Mouse (Mus musculus) forebrain, embryonic 10.5 days (tissue): Measurements from ENCODE around the gene Ppp2r1b. TPM values are rescaled to one million over a fixed set of nuclear protein-coding genes. Genes with fewer than 3 reads are reported as not detected.

ENCODE experiments used
- DNase-seq: peaks from one replicate; pipeline ENCODE4 v3.0.0-alpha.2; 2017; ENCODE audit warnings: low spot score; ENCODE audit errors: extremely low spot score
- H3K27ac ChIP-seq: fragments of 300-500 bp; sonication (generic); 2 replicates; pipeline ENCODE4 v1.5.1; 2016; ENCODE audit warnings: mild to moderate bottlenecking
- H3K27me3 ChIP-seq: fragments of 300-500 bp; sonication (generic); 2 replicates; pipeline ENCODE4 v1.6.1; 2016; ENCODE audit warnings: mild to moderate bottlenecking; ENCODE audit not compliant: poor library complexity, severe bottlenecking
- H3K36me3 ChIP-seq: fragments of 300-500 bp; sonication (generic); replicated peaks from 2 replicates; pipeline ENCODE4 v1.6.1; 2016; ENCODE audit warnings: mild to moderate bottlenecking, moderate library complexity
- H3K4me1 ChIP-seq: fragments of 300-500 bp; sonication (generic); 2 replicates; pipeline ENCODE4 v1.6.1; 2016
- H3K4me3 ChIP-seq: fragments of 300-500 bp; sonication (generic); 2 replicates; pipeline ENCODE4 v1.5.1; 2016; ENCODE audit warnings: mild to moderate bottlenecking, moderate library complexity
- H3K9me3 ChIP-seq: fragments of 300-500 bp; sonication (generic); 2 replicates; pipeline ENCODE4 v1.6.1; 2016; ENCODE audit warnings: mild to moderate bottlenecking, moderate library complexity
- WGBS: fragments of 180-500 bp; shearing (Covaris S2); methylation state at CpG from one replicate; pipeline ENCODE4 v1.1.7; 2016; 5-methylcytosine and 5-hydroxymethylcytosine counted together
- polyA plus RNA-seq: library from polyadenylated mRNA; unstranded; fragments of >200 nt; fragmentation: Nextera tagmentation; extraction: Ambion mirVana; gene quantifications from 2 replicates; pipeline ENCODE4 v1.2.1, GENCODE M21; 2016

Ppp2r1b gene
- polyA plus RNA-seq, 1 experiment from 2014 or later, result 170 TPM

DNA sequence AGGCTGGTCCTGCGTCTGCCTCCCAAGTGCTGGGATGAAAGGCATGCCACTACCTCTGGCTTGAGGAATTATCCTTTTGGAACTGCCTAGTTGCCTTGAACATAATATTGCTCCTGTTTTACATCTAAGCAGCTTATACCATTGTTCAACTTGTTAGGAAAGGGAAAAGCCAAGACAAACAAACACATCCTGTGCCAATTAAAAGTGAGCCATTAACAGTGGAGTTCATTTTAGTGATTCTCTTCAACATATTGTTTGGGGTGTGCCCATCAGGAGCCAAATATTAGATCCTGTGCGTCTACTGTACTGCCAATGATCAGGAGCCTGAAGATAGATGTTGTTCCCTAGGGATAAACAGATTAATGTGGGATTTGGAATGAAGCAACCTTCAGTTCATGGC, 37.1 kb downstream of the Ppp2r1b start:
- no peak overlapping the region for H3K4me3 ChIP-seq
- DNase-seq, result no peak
- no peaks in the 10 kb centered on the region for H3K9me3 ChIP-seq
- H3K4me1 ChIP-seq, result peaks cover 4% of the 10 kb centered on the region
- no peaks in the 10 kb centered on the region for H3K27me3 ChIP-seq
- peaks cover 92% of the 10 kb centered on the region for H3K36me3 ChIP-seq
- no peak overlapping the region for H3K27ac ChIP-seq
- 89% methylated on average over 2 of the region's 2 CpGs for WGBS

GRCm38 (mm10) chr9:50884093-50884492, 39.0 kb downstream of the Ppp2r1b start:
- no peak overlapping the region for H3K27ac ChIP-seq
- no peaks in the 10 kb centered on the region for H3K9me3 ChIP-seq
- no peak for DNase-seq
- peaks cover 22% of the 10 kb centered on the region for H3K4me1 ChIP-seq
- no peaks in the 10 kb centered on the region for H3K27me3 ChIP-seq
- H3K4me3 ChIP-seq, result no peak overlapping the region
- WGBS, result 89% methylated on average over 8 of the region's 8 CpGs
- H3K36me3 ChIP-seq, result peaks cover 83% of the 10 kb centered on the region

- H3K27me3 ChIP-seq, result no peaks in the 10 kb centered on the region
- no peak overlapping the region for H3K4me3 ChIP-seq
- H3K4me1 ChIP-seq, result peaks cover 23% of the 10 kb centered on the region
- WGBS, result 85% methylated on average over 10 of the region's 10 CpGs
- peaks cover 75% of the 10 kb centered on the region for H3K36me3 ChIP-seq
- H3K27ac ChIP-seq, result no peak overlapping the region
- H3K9me3 ChIP-seq, result no peaks in the 10 kb centered on the region
- no peak for DNase-seq
Observed at GRCm38 (mm10) chr9:50884741-50885599, 39.9 kb downstream of the Ppp2r1b start.

- no peak overlapping the region for H3K27ac ChIP-seq
- H3K4me3 ChIP-seq, result no peak overlapping the region
- peaks cover 70% of the 10 kb centered on the region for H3K36me3 ChIP-seq
- peaks cover 23% of the 10 kb centered on the region for H3K4me1 ChIP-seq
- H3K9me3 ChIP-seq, result no peaks in the 10 kb centered on the region
- WGBS, result 74% methylated on average over 1 of the region's 1 CpGs
- no peak for DNase-seq
- no peaks in the 10 kb centered on the region for H3K27me3 ChIP-seq
Observed at GRCm38 (mm10) chr9:50885600-50885987, 40.5 kb downstream of the Ppp2r1b start.

DNA sequence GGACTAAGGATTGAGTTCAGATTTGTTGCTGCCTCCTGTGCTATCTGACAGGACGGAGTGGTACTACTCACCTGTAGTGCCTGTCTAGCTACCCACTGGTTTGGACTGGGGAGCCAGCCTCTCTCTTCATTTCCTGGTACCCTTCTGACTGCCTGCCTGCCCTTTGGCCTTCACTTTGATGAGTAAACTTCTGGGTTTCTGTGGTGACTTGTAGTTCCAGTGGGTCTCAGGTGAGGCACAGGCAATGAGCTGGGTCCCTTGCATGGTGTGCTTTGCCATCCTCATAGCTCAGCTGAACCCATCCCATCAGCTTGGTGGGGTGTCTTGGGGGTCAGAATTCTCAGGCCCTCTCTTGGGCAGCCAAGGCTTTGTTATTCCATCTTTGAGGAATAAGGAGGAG, 41.8 kb downstream of the Ppp2r1b start:
- Histone ChIP-seq H3K4me1 (peaks cover 23% of the 10 kb centered on the region), H3K27me3 (no peaks in the 10 kb centered on the region), H3K27ac (no peak overlapping the region), H3K36me3 (peaks cover 70% of the 10 kb centered on the region), H3K4me3 (no peak overlapping the region), H3K9me3 (no peaks in the 10 kb centered on the region)
- no peak for DNase-seq
- WGBS, result 86% methylated on average over 1 of the region's 1 CpGs

GRCm38 (mm10) chr9:50887351-50887750, 42.2 kb downstream of the Ppp2r1b start:
- no peak for DNase-seq
- Histone ChIP-seq H3K27me3 (no peaks in the 10 kb centered on the region), H3K4me3 (no peak overlapping the region), H3K4me1 (peaks cover 23% of the 10 kb centered on the region), H3K27ac (no peak overlapping the region), H3K36me3 (peaks cover 70% of the 10 kb centered on the region), H3K9me3 (no peaks in the 10 kb centered on the region)
- WGBS, result 53% methylated on average over 4 of the region's 4 CpGs

DNA sequence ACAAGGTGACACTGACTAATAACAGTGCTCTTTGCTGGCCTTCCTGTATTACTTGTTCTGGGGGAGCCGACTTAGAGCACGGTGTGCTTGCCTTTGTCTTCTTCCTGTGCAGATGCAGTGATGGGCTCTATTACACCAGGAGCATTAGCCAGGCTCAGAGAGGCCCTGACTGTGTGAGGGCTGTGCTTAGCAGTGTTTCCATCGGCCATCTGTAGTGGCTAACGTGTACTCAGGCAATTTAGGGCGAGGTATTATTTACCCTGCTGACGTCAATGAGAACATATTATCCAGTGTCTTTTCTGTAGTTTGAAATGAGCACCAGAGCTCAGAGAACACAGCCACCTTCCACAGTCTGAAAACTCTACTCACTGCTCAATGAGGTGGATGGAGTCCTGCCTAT, 44.1 kb downstream of the Ppp2r1b start:
- Histone ChIP-seq H3K4me1 (peaks cover 23% of the 10 kb centered on the region), H3K4me3 (no peak overlapping the region), H3K27ac (no peak overlapping the region), H3K9me3 (no peaks in the 10 kb centered on the region), H3K36me3 (peaks cover 66% of the 10 kb centered on the region), H3K27me3 (no peaks in the 10 kb centered on the region)
- WGBS, result 81% methylated on average over 6 of the region's 6 CpGs
- no peak for DNase-seq

DNA sequence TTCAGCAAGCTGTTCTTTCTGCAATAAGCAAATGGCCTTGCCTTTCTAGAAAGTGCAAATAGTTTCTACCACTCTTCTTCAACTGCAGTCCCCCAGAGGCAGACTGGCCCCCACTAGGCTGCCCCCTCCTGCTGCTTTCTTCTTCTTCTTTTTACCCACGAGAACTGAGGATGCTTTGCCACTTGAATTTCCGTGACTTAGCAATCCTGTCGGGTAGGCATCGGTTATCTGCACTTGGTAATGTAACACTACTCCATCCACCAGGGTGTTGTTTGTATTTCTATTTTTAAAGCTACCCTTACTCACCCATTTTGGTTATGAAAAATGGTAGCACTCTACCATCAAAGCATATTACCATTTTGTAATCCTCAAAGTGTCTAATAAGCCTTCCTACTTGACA, 44.9 kb downstream of the Ppp2r1b start:
- H3K4me1 ChIP-seq, result peaks cover 23% of the 10 kb centered on the region
- 90% methylated on average over 4 of the region's 4 CpGs for WGBS
- no peaks in the 10 kb centered on the region for H3K9me3 ChIP-seq
- H3K36me3 ChIP-seq, result peaks cover 66% of the 10 kb centered on the region
- H3K27me3 ChIP-seq, result no peaks in the 10 kb centered on the region
- H3K4me3 ChIP-seq, result no peak overlapping the region
- H3K27ac ChIP-seq, result no peak overlapping the region
- DNase-seq, result no peak

DNA sequence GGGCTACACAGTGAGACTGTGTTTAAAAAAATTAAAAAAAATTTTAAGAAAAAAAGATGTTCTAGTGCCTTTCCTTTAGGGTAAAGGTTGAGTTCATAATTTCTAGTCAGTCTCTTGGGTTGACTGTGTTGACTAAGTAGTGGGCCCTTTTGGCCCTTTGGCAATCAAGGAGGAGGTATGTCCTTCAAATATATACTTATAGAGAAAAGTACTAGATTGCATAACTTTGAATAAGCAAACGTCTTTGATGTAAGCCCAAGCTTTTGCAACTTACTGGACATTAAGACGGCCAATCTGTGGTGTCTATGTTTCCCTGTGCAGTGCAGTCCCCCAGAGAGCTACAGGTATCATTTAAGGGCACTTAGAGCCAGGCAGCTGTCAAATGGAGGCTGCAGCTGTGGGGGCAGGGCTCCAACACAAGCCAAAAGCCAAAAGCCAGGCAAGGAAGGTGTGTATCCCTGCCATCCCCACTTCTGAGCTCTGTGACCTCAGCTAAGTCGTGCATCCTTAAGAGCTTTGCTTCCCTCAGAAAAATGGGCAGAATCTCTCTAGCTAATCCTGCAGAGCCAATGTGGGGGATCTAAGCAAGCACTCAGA, 45.5 kb downstream of the Ppp2r1b start:
- 85% methylated on average over 3 of the region's 3 CpGs for WGBS
- Histone ChIP-seq H3K9me3 (no peaks in the 10 kb centered on the region), H3K4me3 (no peak overlapping the region), H3K27ac (no peak overlapping the region), H3K4me1 (peaks cover 23% of the 10 kb centered on the region), H3K36me3 (peaks cover 66% of the 10 kb centered on the region), H3K27me3 (no peaks in the 10 kb centered on the region)
- DNase-seq, result no peak

- Histone ChIP-seq H3K27me3 (no peaks in the 10 kb centered on the region), H3K4me3 (no peak overlapping the region), H3K27ac (no peak overlapping the region), H3K4me1 (peaks cover 5% of the 10 kb centered on the region; the same call in 1 of the 2 replicates), H3K9me3 (no peaks in the 10 kb centered on the region), H3K36me3 (peaks cover 82% of the 10 kb centered on the region)
- DNase-seq, result no peak
- WGBS, result 90% methylated on average over 4 of the region's 4 CpGs
Observed at GRCm38 (mm10) chr9:50893665-50894064, 48.6 kb downstream of the Ppp2r1b start.

DNA sequence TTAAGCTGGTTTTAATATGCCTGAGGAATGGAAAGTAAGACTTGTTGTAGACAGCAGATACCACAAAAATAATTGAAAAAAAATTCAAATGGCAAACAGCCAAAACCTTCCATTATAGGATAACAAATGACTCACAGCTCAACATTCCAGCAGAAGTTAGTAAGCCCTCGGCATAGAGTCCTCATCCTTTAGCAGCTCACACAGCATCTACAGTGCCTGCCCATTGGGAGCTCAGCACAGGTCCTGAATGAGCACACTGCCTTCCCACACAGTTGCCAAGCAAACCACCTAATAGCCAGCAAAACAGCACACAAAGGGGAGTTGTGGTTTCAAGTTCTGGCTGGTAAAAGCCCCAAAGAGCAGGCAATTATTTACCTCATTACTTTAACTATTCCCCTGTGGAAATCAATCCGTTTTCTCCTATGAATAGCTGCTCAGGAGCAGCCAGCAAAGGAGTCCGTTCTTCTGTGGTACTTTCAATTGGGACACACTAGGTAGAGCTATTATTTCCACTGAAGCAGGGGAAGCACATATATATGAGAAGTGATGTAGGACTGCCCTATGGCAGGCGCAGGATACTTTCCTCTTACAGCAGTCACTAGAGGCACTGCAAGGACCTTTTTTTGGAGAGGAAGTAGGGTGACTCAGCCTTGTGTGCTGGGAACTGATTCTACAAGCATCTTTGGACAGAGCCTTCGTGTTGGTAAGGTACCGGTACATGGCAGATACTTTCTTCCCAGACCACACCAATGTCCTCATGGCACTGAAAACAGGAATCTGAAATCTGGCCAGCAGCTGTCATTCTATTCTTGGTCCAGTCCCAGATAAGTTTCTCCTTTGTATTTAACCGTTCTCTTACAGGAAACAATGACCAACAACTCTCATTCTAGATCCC, 55.2 kb downstream of the Ppp2r1b start:
- DNase-seq, result no peak
- no peaks in the 10 kb centered on the region; the same call in 1 of the 2 replicates for H3K4me1 ChIP-seq
- H3K27ac ChIP-seq, result no peak overlapping the region
- no peak overlapping the region for H3K4me3 ChIP-seq
- no peaks in the 10 kb centered on the region for H3K9me3 ChIP-seq
- WGBS, result 86% methylated on average over 7 of the region's 7 CpGs
- H3K27me3 ChIP-seq, result no peaks in the 10 kb centered on the region
- peaks cover 43% of the 10 kb centered on the region for H3K36me3 ChIP-seq

DNA sequence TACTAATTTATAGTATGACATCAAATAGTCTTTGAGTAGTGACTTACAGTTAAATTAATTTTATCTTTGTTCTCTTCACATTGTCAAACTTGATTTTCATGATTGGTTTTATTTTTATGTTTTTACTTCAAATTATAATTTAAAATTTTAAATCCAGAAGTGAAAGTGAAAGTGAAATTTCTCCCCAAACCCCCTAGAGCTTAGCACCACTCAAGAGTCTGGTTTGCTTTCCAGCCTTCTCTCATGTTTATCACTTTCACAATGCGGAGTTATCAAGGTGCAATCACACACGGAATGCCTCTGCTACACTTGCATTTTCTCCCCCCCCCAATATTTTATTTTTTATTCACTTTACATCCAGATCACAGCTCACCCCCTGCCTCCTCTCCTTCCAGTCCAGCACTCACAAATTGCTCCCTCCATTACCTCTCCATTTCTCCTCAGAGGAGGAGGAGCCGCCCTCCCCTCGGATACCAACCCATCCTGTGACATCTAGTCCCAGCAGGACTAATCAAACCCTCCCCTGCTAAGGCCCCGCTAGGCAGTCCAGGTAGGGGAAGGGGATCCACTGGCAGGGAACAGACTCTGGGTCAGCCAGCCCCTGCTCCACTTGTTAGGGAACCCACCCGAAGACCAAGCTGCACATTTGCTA, 59.2 kb downstream of the Ppp2r1b start:
- Histone ChIP-seq H3K4me1 (no peaks in the 10 kb centered on the region; the same call in 1 of the 2 replicates), H3K9me3 (no peaks in the 10 kb centered on the region), H3K27ac (no peak overlapping the region), H3K4me3 (no peak overlapping the region), H3K36me3 (peaks cover 8% of the 10 kb centered on the region), H3K27me3 (no peaks in the 10 kb centered on the region)
- 76% methylated on average over 6 of the region's 6 CpGs for WGBS
- no peak for DNase-seq
